Mouse (Mus musculus) kidney, adult 2 months (tissue): Measurements from ENCODE around the gene Hnf1a. TPM values are rescaled to one million over a fixed set of nuclear protein-coding genes. Genes with fewer than 3 reads are reported as not detected.

Source experiments
- DNase-seq: peaks from one replicate; pipeline ENCODE4 v3.0.0; 2021
- H3K27ac ChIP-seq: fragments of 200-500 bp; 2 replicates; pipeline ENCODE4 v1.5.1; 2012; ENCODE audit warnings: low read depth, low read length, control low read depth, inconsistent platforms; ENCODE audit not compliant: insufficient read depth
- H3K27me3 ChIP-seq: fragments of 200-500 bp; replicated peaks from 2 replicates; pipeline ENCODE4 v1.6.1; 2012; ENCODE audit warnings: mild to moderate bottlenecking, moderate library complexity, low read length, inconsistent platforms; ENCODE audit not compliant: control insufficient read depth, insufficient read depth
- H3K36me3 ChIP-seq: fragments of 200-500 bp; 2 replicates; pipeline ENCODE4 v1.6.1; 2012; ENCODE audit warnings: mild to moderate bottlenecking, moderate library complexity, low read length, inconsistent platforms; ENCODE audit not compliant: control insufficient read depth, insufficient read depth
- H3K4me1 ChIP-seq: fragments of 200-500 bp; 2 replicates; pipeline ENCODE4 v1.6.1; 2011; ENCODE audit warnings: low read length; ENCODE audit not compliant: control insufficient read depth, insufficient read depth
- H3K4me3 ChIP-seq: fragments of 200-500 bp; 2 replicates; pipeline ENCODE4 v1.5.1; 2011; ENCODE audit warnings: mild to moderate bottlenecking, low read depth, low read length, control low read depth; ENCODE audit not compliant: insufficient read depth
- CTCF ChIP-seq: fragments of 200-500 bp; conservative IDR thresholded peaks from 2 replicates; pipeline ENCODE4 v1.5.1; 2011; ENCODE audit warnings: low read depth, mild to moderate bottlenecking, control low read depth, low read length, moderate library complexity, mixed read lengths; ENCODE audit not compliant: insufficient read depth, insufficient read length
- POLR2A ChIP-seq: fragments of 200-500 bp; IDR thresholded peaks from one replicate; pipeline ENCODE4 v1.6.1; 2011; ENCODE audit warnings: low read depth, low read length, control low read depth
- WGBS: fragments of 180-500 bp; shearing (Covaris S2); methylation state at CpG from one replicate; pipeline ENCODE4 v1.1.7; 2018; 5-methylcytosine and 5-hydroxymethylcytosine counted together
- polyA plus RNA-seq: library from polyadenylated mRNA; depleted of rRNA; stranded (reverse); fragments of >200 nt; gene quantifications from 2 replicates; pipeline ENCODE4 v1.2.3, GENCODE M21; 2012

Gene Hnf1a
- polyA plus RNA-seq, 1 experiment = 29.5 TPM

DNA sequence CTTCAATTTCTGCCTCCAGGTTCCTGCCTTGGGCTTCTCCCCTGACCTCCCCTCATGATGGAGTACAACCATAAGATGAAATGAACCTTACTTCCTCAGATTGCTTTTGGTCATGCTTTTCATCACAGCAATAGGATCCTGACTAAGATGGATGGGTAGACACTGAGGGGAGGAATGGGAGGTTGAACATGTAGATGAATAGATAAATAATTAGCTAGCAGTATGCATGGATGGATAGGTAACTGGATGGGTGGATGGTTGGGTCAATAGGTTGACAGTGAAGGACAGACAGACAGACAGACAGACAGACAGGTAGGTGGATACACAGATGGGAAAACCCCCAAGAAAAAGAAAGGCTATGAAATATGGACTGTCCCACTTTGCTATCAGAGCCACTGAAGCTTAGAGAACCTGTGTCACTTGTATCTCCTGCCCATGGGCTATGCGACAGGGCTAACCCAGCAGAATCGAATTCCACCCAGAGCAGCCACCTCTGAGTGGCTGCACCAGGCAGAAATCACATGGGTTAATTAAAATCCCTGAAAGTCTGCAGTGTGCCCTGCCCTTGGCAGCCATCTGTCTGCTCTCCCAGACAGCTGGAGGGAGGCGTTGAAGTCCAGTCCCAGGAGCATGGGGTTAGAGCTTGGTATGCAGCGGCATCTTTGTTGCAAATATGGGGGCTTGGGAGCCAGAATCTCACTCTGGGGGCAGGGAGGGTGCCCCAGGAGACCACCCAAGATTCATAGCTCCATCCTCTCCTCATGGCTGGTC is 9.1 kb downstream of the Hnf1a start:
- WGBS = 27% methylated on average over 4 of the region's 4 CpGs

DNA sequence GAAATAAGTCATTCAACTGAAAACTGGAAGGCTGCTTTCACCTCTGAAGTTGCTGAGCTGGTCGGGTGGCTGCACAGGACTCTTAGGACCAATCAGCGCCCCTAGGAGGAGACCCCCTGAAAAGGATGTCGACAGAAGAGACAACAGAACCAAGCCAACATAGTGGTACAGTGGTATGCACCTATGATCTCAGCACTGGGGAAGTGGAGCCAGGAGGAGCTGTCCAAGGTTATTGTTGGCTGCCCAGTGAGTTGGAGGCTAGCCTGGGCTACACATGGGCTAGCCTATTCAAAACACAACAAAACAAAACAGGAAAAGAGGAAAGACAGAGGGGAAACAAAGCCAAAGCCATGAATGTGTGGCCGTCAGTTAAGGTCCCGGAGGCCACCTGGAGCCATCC is 12.8 kb downstream of the Hnf1a start:
- H3K27ac ChIP-seq = no peak overlapping the region
- H3K4me1 ChIP-seq = peaks cover 5% of the 10 kb centered on the region; the same call in 1 of the 2 replicates
- no peaks in the 10 kb centered on the region; the same call in 1 of the 2 replicates for H3K36me3 ChIP-seq
- no peaks in the 10 kb centered on the region for H3K27me3 ChIP-seq
- TF ChIP-seq CTCF (no peak), POLR2A (no peak)
- no peak for DNase-seq
- no peak overlapping the region for H3K4me3 ChIP-seq
- 87% methylated on average over 5 of the region's 5 CpGs for WGBS

More for the DNA sequence above, 9.1 kb downstream of the Hnf1a start:
- no peak overlapping the region for H3K4me3 ChIP-seq
- H3K4me1 ChIP-seq = peaks cover 18% of the 10 kb centered on the region
- no peaks in the 10 kb centered on the region for H3K36me3 ChIP-seq
- TF ChIP-seq CTCF (no peak), POLR2A (no peak)
- no peaks in the 10 kb centered on the region for H3K27me3 ChIP-seq
- H3K27ac ChIP-seq = peak overlapping the region; percentile 37; the same call in 1 of the 2 replicates
- peak; percentile 77 for DNase-seq

DNA sequence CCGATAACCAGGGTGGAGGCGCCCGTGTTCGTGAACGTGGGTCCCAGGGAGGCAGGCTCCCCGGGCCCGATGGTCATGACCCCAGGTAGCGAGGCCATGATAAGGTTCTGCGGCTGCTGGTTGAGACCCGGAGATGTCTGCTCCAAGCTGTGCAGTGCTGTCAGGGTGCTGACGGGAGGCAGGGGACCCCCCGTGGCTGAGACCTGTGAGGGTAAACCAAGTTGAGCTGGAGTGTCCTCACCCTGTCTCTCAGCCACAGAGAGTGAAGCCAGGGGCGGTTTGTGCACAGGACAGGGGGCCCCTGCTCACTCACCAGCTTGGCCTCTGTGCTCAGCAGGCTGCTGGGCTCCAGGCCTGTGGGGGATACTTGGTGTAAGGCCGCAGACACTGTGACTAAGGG is 17.6 kb downstream of the Hnf1a start:
- Histone ChIP-seq H3K4me3 (no peak overlapping the region), H3K36me3 (peaks cover 2% of the 10 kb centered on the region; the same call in 1 of the 2 replicates), H3K27me3 (no peaks in the 10 kb centered on the region), H3K4me1 (0 out of 2 replicates have a peak, but pooled peaks cover 2% of the 10 kb centered on the region), H3K27ac (no peak overlapping the region)
- no peak for DNase-seq
- no peak for TF ChIP-seq POLR2A
- TF ChIP-seq CTCF = no peak
- 89% methylated on average over 14 of the region's 14 CpGs for WGBS

DNA sequence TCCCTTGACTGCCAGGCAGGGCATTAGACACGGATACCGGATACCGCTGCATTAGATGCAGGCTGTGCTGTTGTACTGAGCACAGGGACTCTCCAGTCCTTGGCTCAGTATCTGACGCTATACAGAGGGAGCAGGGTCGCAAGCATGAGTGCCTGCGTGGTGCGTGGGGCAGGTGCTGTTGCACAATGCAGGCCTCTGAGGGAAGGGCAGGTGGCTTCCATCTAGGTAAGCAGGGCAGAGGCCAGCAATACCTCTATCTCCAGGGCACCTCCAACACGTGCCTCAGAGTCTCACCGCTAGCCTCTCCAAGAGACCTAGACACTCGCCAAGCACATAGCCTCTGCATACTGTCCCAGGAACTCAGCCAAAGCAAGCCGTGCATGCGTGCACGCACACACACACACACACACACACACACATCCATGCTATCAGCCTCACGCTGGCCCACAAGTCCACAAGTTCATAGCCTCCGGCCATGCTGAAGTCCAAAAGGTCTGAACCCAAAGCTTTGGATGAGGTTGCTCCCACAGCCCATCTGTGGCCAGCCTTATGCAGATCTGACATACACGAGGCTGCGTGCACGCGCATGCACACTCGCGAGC is 19.5 kb downstream of the Hnf1a start:
- no peak overlapping the region for H3K4me3 ChIP-seq
- DNase-seq = no peak
- H3K4me1 ChIP-seq = 0 out of 2 replicates have a peak, but pooled peaks cover 2% of the 10 kb centered on the region
- H3K27me3 ChIP-seq = no peaks in the 10 kb centered on the region
- no peak overlapping the region for H3K27ac ChIP-seq
- 57% methylated on average over 21 of the region's 21 CpGs for WGBS
- no peak for TF ChIP-seq CTCF
- TF ChIP-seq POLR2A = no peak
- peaks cover 5% of the 10 kb centered on the region; the same call in 1 of the 2 replicates for H3K36me3 ChIP-seq

DNA sequence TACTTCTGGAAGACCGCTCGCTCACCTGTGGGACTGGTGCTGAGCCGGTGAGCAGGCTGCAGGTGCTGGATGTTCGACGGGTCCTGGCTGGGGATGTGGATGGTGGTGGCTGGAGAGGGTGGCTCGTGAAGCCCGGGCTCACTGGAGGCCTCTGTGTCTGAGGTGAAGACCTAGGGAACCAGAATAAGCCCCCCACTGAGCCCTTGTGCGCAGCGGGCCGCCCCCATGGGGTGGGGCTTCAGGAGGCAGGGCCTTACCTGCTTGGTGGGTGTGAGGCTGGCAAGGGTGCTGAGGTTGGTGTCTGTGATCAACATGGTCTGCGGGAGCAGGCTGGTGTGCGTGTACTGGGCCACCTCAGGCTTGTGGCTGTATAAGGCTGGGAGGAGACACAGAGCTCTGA is 20.2 kb downstream of the Hnf1a start:
- H3K36me3 ChIP-seq = peaks cover 5% of the 10 kb centered on the region; the same call in 1 of the 2 replicates
- no peak for DNase-seq
- no peak overlapping the region for H3K27ac ChIP-seq
- 84% methylated on average over 12 of the region's 12 CpGs for WGBS
- no peaks in the 10 kb centered on the region for H3K27me3 ChIP-seq
- no peak for TF ChIP-seq POLR2A
- no peak for TF ChIP-seq CTCF
- no peak overlapping the region for H3K4me3 ChIP-seq
- 0 out of 2 replicates have a peak, but pooled peaks cover 2% of the 10 kb centered on the region for H3K4me1 ChIP-seq

DNA sequence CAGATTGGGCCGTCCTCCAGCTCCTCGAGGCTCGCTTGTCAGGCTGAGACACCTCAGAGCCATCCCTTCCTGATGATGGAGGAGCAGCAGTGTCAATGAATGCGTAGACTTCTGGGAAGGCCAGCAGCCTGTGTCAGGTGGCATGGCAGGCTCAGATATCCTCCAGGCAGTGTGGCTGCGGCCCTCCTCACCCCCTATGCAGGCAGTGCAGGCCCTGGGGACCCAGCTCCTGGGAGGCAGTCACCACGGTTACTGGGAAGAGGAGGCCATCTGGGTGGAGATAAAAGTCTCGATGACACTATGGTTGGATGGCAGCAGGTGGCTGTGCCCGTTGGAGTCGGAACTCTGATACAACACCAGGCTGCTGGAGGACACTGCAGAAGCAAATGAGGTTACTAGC is 21.1 kb downstream of the Hnf1a start:
- no peaks in the 10 kb centered on the region for H3K27me3 ChIP-seq
- TF ChIP-seq CTCF (no peak), POLR2A (no peak)
- no peak overlapping the region for H3K27ac ChIP-seq
- 84% methylated on average over 9 of the region's 9 CpGs for WGBS
- peaks cover 5% of the 10 kb centered on the region; the same call in 1 of the 2 replicates for H3K36me3 ChIP-seq
- H3K4me1 ChIP-seq = 0 out of 2 replicates have a peak, but pooled peaks cover 2% of the 10 kb centered on the region
- no peak for DNase-seq
- no peak overlapping the region for H3K4me3 ChIP-seq

DNA sequence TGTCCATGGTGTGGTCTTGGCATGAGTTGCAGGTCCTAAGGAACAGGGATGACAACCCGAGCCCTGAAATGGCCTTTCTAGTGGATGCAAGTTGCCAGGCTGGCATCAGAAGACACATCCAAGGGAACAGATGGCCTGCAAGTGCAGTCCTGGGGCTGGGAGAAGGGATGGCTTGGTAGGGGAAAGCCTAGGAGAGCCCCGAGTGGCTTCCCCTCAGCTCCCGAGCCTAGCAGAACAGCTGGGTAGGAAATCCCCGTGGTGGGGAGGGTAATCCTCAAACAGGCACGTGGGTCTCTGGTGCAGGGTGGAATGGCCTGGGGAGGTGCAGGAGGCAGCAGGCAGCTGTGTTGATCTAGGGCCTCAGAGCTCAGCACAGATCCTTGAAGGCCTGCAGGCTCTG is 21.6 kb downstream of the Hnf1a start:
- no peak overlapping the region for H3K27ac ChIP-seq
- 38% methylated on average over 5 of the region's 5 CpGs for WGBS
- H3K4me3 ChIP-seq = no peak overlapping the region
- no peaks in the 10 kb centered on the region for H3K27me3 ChIP-seq
- no peak for DNase-seq
- 0 out of 2 replicates have a peak, but pooled peaks cover 2% of the 10 kb centered on the region for H3K4me1 ChIP-seq
- TF ChIP-seq POLR2A (no peak), CTCF (no peak)
- peaks cover 5% of the 10 kb centered on the region; the same call in 1 of the 2 replicates for H3K36me3 ChIP-seq
